Mouse (Mus musculus) Patski (cell line): ENCODE measurements around the gene Als2. TPM values are rescaled to one million over a fixed set of nuclear protein-coding genes. Genes with fewer than 3 reads are reported as not detected.
A peak's percentile ranks its signal among the peaks of the same experiment; 100 is the strongest.

Experiments
- ATAC-seq: fragments of 100-300 bp; one replicate; pipeline ENCODE4 v1.8.0; 2021
- CTCF ChIA-PET: fragments of 350-600 bp; sonication (Branson Sonifier 250); formaldehyde crosslinking; loops from one replicate; lab custom pipeline; 2022; ENCODE audit warnings: inconsistent platforms; lab: Charles Lee
- POLR2A ChIA-PET: fragments of 350-600 bp; sonication (Branson Sonifier 250); formaldehyde crosslinking; loops from one replicate; lab custom pipeline; 2022; ENCODE audit warnings: antibody characterized with exemption, inconsistent platforms; lab: Charles Lee
- DNase-seq: peaks from one replicate; pipeline ENCODE4 v3.0.0-alpha.2; 2011; ENCODE audit warnings: low read depth, low spot score
- H3K27me3 ChIP-seq: fragments of 371-371 bp; one replicate; pipeline ENCODE4 v1.5.1; 2021
- CTCF ChIP-seq: fragments of 100-300 bp; IDR thresholded peaks from one replicate; pipeline ENCODE4 v1.5.1; 2021
- in situ Hi-C: fragments of 300-500 bp; cut with MboI; formaldehyde crosslinking; loops from 3 replicates; pipeline ENCODE4 v1.11.1; 2018; ENCODE audit warnings: low pct_unique_long_range_greater_than_20kb, mixed read lengths
- polyA plus RNA-seq: library from polyadenylated mRNA; unstranded; gene quantifications from one replicate; pipeline ENCODE4 v1.2.3, GENCODE M21; 2021

The Als2 gene
- 19.0 TPM for polyA plus RNA-seq

- in situ Hi-C loops = loop anchor here (5.0 to 10.0 kb wide), 4 partner anchors 90 to 452 kb away; no protein-coding TSS in a partner anchor
- ChIA-PET CTCF (interaction anchor here (0.8 to 3.2 kb wide), 10 partner anchors 8 to 356 kb away, joined by 3 to 12 read pairs (median 4); partner anchors contain the start of gene Mpp4), POLR2A (interaction anchor here (0.7 to 1.1 kb wide), 2 partner anchors 75 to 371 kb away, joined by 3 read pairs; no protein-coding TSS in a partner anchor)
- H3K27me3 ChIP-seq = no peaks in the 10 kb centered on the region
- peak; percentile 86 for ATAC-seq
- DNase-seq = peak; percentile 76
- TF ChIP-seq CTCF = no peak
Measured at GRCm38 (mm10) chr1:59236856-59237441, at the start of gene Als2. Gene Als2, minus strand, starts transcription at chr1:59237231.

GRCm38 (mm10) chr1:59286316-59286850, 49.4 kb upstream of the Als2 start:
- in situ Hi-C loops = no loop called here
- H3K27me3 ChIP-seq = no peaks in the 10 kb centered on the region
- ChIA-PET CTCF (interaction anchor here (1.0 to 1.5 kb wide), 5 partner anchors 11 to 293 kb away, joined by 3 to 7 read pairs (median 3); partner anchors contain the start of gene Cdk15), POLR2A (no interaction called here)
- ATAC-seq = no peak
- TF ChIP-seq CTCF = peak; percentile 49
- no peak for DNase-seq

- ChIA-PET CTCF (interaction anchor here (1.0 to 1.5 kb wide), 3 partner anchors 10 to 25 kb away, joined by 3 to 7 read pairs (median 3); no protein-coding TSS in a partner anchor), POLR2A (interaction anchor here (0.8 kb wide), 1 partner anchor 27 kb away, joined by 4 read pairs; no protein-coding TSS in a partner anchor)
Measured at GRCm38 (mm10) chr1:59285880-59286279, 48.8 kb upstream of the Als2 start.

GRCm38 (mm10) chr1:59272189-59272588, 35.2 kb upstream of the Als2 start:
- ATAC-seq = no peak
- ChIA-PET CTCF (no interaction called here), POLR2A (no interaction called here)

More at GRCm38 (mm10) chr1:59285880-59286279, 48.8 kb upstream of the Als2 start:
- no peak for TF ChIP-seq CTCF
- DNase-seq = no peak
- ATAC-seq = no peak
- H3K27me3 ChIP-seq = no peaks in the 10 kb centered on the region
- in situ Hi-C loops = no loop called here

GRCm38 (mm10) chr1:59269951-59270689, 33.1 kb upstream of the Als2 start:
- CTCF ChIA-PET = no interaction called here
- no peaks in the 10 kb centered on the region for H3K27me3 ChIP-seq
- POLR2A ChIA-PET = interaction anchor here (0.7 kb wide), 1 partner anchor 374 kb away, joined by 4 read pairs; no protein-coding TSS in a partner anchor
- DNase-seq (no peak), ATAC-seq (no peak)
- in situ Hi-C loops = no loop called here
- no peak for TF ChIP-seq CTCF

More at GRCm38 (mm10) chr1:59272189-59272588, 35.2 kb upstream of the Als2 start:
- H3K27me3 ChIP-seq = no peaks in the 10 kb centered on the region
- in situ Hi-C loops = no loop called here
- no peak for TF ChIP-seq CTCF
- DNase-seq = no peak

GRCm38 (mm10) chr1:59269466-59269865, 32.4 kb upstream of the Als2 start:
- CTCF ChIA-PET = no interaction called here
- ATAC-seq (no peak), DNase-seq (no peak)
- in situ Hi-C loops = no loop called here
- TF ChIP-seq CTCF = no peak
- POLR2A ChIA-PET = interaction anchor here (0.7 kb wide), 1 partner anchor 374 kb away, joined by 4 read pairs; no protein-coding TSS in a partner anchor
- no peaks in the 10 kb centered on the region for H3K27me3 ChIP-seq

GRCm38 (mm10) chr1:59268931-59269330, 31.9 kb upstream of the Als2 start:
- ChIA-PET POLR2A (interaction anchor here (0.7 kb wide), 1 partner anchor 375 kb away, joined by 4 read pairs; no protein-coding TSS in a partner anchor), CTCF (no interaction called here)
- DNase-seq = no peak
- no peaks in the 10 kb centered on the region for H3K27me3 ChIP-seq
- TF ChIP-seq CTCF = no peak
- in situ Hi-C loops = no loop called here
- no peak for ATAC-seq

- POLR2A ChIA-PET = no interaction called here
- ATAC-seq = no peak
- CTCF ChIA-PET = interaction anchor here (1.5 to 2.5 kb wide), 3 partner anchors 19 to 365 kb away, joined by 4 to 10 read pairs (median 8); no protein-coding TSS in a partner anchor
- DNase-seq = no peak
- in situ Hi-C loops = no loop called here
- H3K27me3 ChIP-seq = no peaks in the 10 kb centered on the region
- TF ChIP-seq CTCF = no peak
Measured at GRCm38 (mm10) chr1:59257736-59258135, 20.7 kb upstream of the Als2 start.

- CTCF ChIA-PET = interaction anchor here (0.6 to 2.5 kb wide), 7 partner anchors 9 to 366 kb away, joined by 3 to 10 read pairs (median 4); no protein-coding TSS in a partner anchor
- in situ Hi-C loops = no loop called here
- POLR2A ChIA-PET = no interaction called here
- ATAC-seq (peak; percentile 98), DNase-seq (peak; percentile 84)
- H3K27me3 ChIP-seq = no peaks in the 10 kb centered on the region
- no peak for TF ChIP-seq CTCF
Measured at GRCm38 (mm10) chr1:59256751-59257231, 19.8 kb upstream of the Als2 start, which contains the start of gene Cdk15. Gene Cdk15, plus strand, starts transcription at chr1:59256906.
